Mouse (Mus musculus) Patski (cell line): ENCODE results near the gene Clec11a. TPM values are rescaled to one million over a fixed set of nuclear protein-coding genes. Genes with fewer than 3 reads are reported as not detected.
A peak's percentile ranks its signal among the peaks of the same experiment; 100 is the strongest.

Experiments
- ATAC-seq: fragments of 100-300 bp; one replicate; pipeline ENCODE4 v1.8.0; 2021
- CTCF ChIA-PET: fragments of 350-600 bp; sonication (Branson Sonifier 250); formaldehyde crosslinking; loops from one replicate; lab custom pipeline; 2022; ENCODE audit warnings: inconsistent platforms; lab: Charles Lee
- POLR2A ChIA-PET: fragments of 350-600 bp; sonication (Branson Sonifier 250); formaldehyde crosslinking; loops from one replicate; lab custom pipeline; 2022; ENCODE audit warnings: antibody characterized with exemption, inconsistent platforms; lab: Charles Lee
- DNase-seq: peaks from one replicate; pipeline ENCODE4 v3.0.0-alpha.2; 2011; ENCODE audit warnings: low read depth, low spot score
- H3K27me3 ChIP-seq: fragments of 371-371 bp; one replicate; pipeline ENCODE4 v1.5.1; 2021
- CTCF ChIP-seq: fragments of 100-300 bp; IDR thresholded peaks from one replicate; pipeline ENCODE4 v1.5.1; 2021
- in situ Hi-C: fragments of 300-500 bp; cut with MboI; formaldehyde crosslinking; loops from 3 replicates; pipeline ENCODE4 v1.11.1; 2018; ENCODE audit warnings: low pct_unique_long_range_greater_than_20kb, mixed read lengths
- polyA plus RNA-seq: library from polyadenylated mRNA; unstranded; gene quantifications from one replicate; pipeline ENCODE4 v1.2.3, GENCODE M21; 2021

The Clec11a gene
- polyA plus RNA-seq, 1 experiment from 2014 or later: 0.68 TPM

- in situ Hi-C loops: loop anchor here (5.0 kb wide), 2 partner anchors 39 to 89 kb away; no protein-coding TSS in a partner anchor
- ATAC-seq: peak; percentile 69
- peaks cover 11% of the 10 kb centered on the region for H3K27me3 ChIP-seq
- TF ChIP-seq CTCF: peak; percentile 99
- ChIA-PET CTCF (interaction anchor here (0.6 to 1.9 kb wide), 17 partner anchors 9 to 250 kb away, joined by 3 to 17 read pairs (median 4); no protein-coding TSS in a partner anchor), POLR2A (interaction anchor here (0.6 kb wide), 1 partner anchor 87 kb away, joined by 4 read pairs; no protein-coding TSS in a partner anchor)
- DNase-seq: peak; percentile 67
These were observed 43.7 kb downstream of the Clec11a start for GRCm38 (mm10) chr7:44262791-44263643.

- ChIA-PET POLR2A (interaction anchor here (0.6 kb wide), 1 partner anchor 9 kb away, joined by 3 read pairs; no protein-coding TSS in a partner anchor), CTCF (interaction anchor here (1.2 kb wide), 1 partner anchor 67 kb away, joined by 3 read pairs; no protein-coding TSS in a partner anchor)
- no peak for TF ChIP-seq CTCF
- H3K27me3 ChIP-seq: peaks cover 3% of the 10 kb centered on the region
- ATAC-seq (no peak), DNase-seq (no peak)
- in situ Hi-C loops: loop anchor here (5.0 kb wide), 2 partner anchors 41 to 91 kb away; no protein-coding TSS in a partner anchor
These were observed 45.6 kb downstream of the Clec11a start, which contains the start of gene Gm15517 for GRCm38 (mm10) chr7:44261147-44261546. Gene Gm15517, plus strand, starts transcription at chr7:44261447.

- no peak for ATAC-seq
- no peak for TF ChIP-seq CTCF
- POLR2A ChIA-PET: interaction anchor here (0.6 to 0.7 kb wide), 2 partner anchors 8 to 91 kb away, joined by 3 to 4 read pairs; no protein-coding TSS in a partner anchor
- in situ Hi-C loops: loop anchor here (5.0 kb wide), 2 partner anchors 42 to 92 kb away; no protein-coding TSS in a partner anchor
- H3K27me3 ChIP-seq: peaks cover 3% of the 10 kb centered on the region
- no peak for DNase-seq
- CTCF ChIA-PET: interaction anchor here (1.0 to 1.2 kb wide), 2 partner anchors 67 to 91 kb away, joined by 3 read pairs; no protein-coding TSS in a partner anchor
These were observed 46.3 kb downstream of the Clec11a start for GRCm38 (mm10) chr7:44260410-44260809.

- DNase-seq: no peak
- in situ Hi-C loops: loop anchor here (5.0 kb wide), 1 partner anchor 210 kb away; the partner anchor contains the start of genes Aspdh and Josd2
- peaks cover 3% of the 10 kb centered on the region for H3K27me3 ChIP-seq
- ATAC-seq: no peak
- POLR2A ChIA-PET: no interaction called here
- CTCF ChIA-PET: no interaction called here
- no peak for TF ChIP-seq CTCF
These were observed 49.4 kb downstream of the Clec11a start, which contains the start of gene Acp4 for GRCm38 (mm10) chr7:44257278-44257677. Gene Acp4, minus strand, starts transcription at chr7:44257378.

DNA sequence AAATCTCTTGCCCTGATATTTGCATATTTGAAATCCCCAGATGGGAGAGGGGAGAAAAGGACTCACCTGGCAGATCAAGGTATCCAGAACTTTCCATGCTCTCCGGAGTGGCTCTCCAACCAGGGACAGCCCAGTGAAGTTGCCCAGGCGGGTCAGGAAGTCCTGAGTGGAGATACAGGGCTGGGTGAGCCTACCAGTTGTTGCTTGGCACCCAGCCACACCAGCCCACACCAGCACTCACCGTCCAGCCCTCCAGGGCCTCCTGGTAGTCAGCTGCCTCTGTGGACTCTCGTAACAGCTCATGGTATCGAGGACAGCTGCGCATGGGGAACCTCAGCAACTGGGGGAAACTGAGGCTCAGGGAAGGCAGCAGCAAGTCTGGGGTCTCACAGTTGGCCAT, 51.8 kb downstream of the Clec11a start:
- TF ChIP-seq CTCF: no peak
- DNase-seq (no peak), ATAC-seq (no peak)
- POLR2A ChIA-PET: interaction anchor here (0.7 kb wide), 1 partner anchor 119 kb away, joined by 5 read pairs; no protein-coding TSS in a partner anchor
- CTCF ChIA-PET: no interaction called here
- in situ Hi-C loops: loop anchor here (5.0 kb wide), 1 partner anchor 212 kb away; the partner anchor contains the start of genes Aspdh and Josd2
- H3K27me3 ChIP-seq: no peaks in the 10 kb centered on the region

GRCm38 (mm10) chr7:44253023-44253616, 53.6 kb downstream of the Clec11a start:
- in situ Hi-C loops: no loop called here
- POLR2A ChIA-PET: interaction anchor here (0.6 kb wide), 1 partner anchor 30 kb away, joined by 5 read pairs; no protein-coding TSS in a partner anchor
- CTCF ChIA-PET: interaction anchor here (1.1 to 1.4 kb wide), 2 partner anchors 10 kb away, joined by 4 to 5 read pairs; no protein-coding TSS in a partner anchor
- DNase-seq (no peak), ATAC-seq (no peak)
- H3K27me3 ChIP-seq: no peaks in the 10 kb centered on the region
- TF ChIP-seq CTCF: no peak

Other genes starting within 250 kb of the Clec11a start
- not detected for gene Klk1b21, start 204.6 kb downstream of the Clec11a start, polyA plus RNA-seq
- gene Klk1b22, start 194.2 kb downstream of the Clec11a start, polyA plus RNA-seq: not detected
- gene Klk1b16, start 170.1 kb downstream of the Clec11a start, polyA plus RNA-seq: not detected
- gene Klk1b24, start 118.7 kb downstream of the Clec11a start, polyA plus RNA-seq: not detected
- not detected for gene Klk1b3, start 108.7 kb downstream of the Clec11a start, polyA plus RNA-seq
- gene Klk1b4, start 99.5 kb downstream of the Clec11a start, polyA plus RNA-seq: not detected
- not detected for gene Klk1b5, start 91.0 kb downstream of the Clec11a start, polyA plus RNA-seq
- gene Klk1, start 81.5 kb downstream of the Clec11a start, polyA plus RNA-seq: not detected
- gene Gm36864, start 70.7 kb downstream of the Clec11a start, polyA plus RNA-seq: not detected
- 0.23 TPM for gene 1700028J19Rik, start 60.2 kb downstream of the Clec11a start, polyA plus RNA-seq
- 32.3 TPM for gene 2410002F23Rik, start 60.2 kb downstream of the Clec11a start, polyA plus RNA-seq
- gene Acp4, start 49.5 kb downstream of the Clec11a start, polyA plus RNA-seq: not detected
- gene Gm15517, start 45.5 kb downstream of the Clec11a start, polyA plus RNA-seq: not detected
- gene Shank1, start 3.4 kb upstream of the Clec11a start, polyA plus RNA-seq: 1.9 TPM
- gene Syt3, start 77.2 kb upstream of the Clec11a start, polyA plus RNA-seq: 6.4 TPM
- 0.98 TPM for gene 1700008O03Rik, start 78.9 kb upstream of the Clec11a start, polyA plus RNA-seq
- 0.03 TPM for gene Lrrc4b, start 122.1 kb upstream of the Clec11a start, polyA plus RNA-seq
- gene Aspdh, start 158.5 kb upstream of the Clec11a start, polyA plus RNA-seq: not detected
- gene Josd2, start 161.1 kb upstream of the Clec11a start, polyA plus RNA-seq: 70.4 TPM
- 249 TPM for gene Emc10, start 189.6 kb upstream of the Clec11a start, polyA plus RNA-seq
- gene Fam71e1, start 189.7 kb upstream of the Clec11a start, polyA plus RNA-seq: 6.9 TPM
- gene Mybpc2, start 217.8 kb upstream of the Clec11a start, polyA plus RNA-seq: 0.08 TPM
- 0.14 TPM for gene Spib, start 225.2 kb upstream of the Clec11a start, polyA plus RNA-seq
- 30.9 TPM for gene Pold1, start 241.9 kb upstream of the Clec11a start, polyA plus RNA-seq
- gene Nr1h2, start 247.0 kb upstream of the Clec11a start, polyA plus RNA-seq: 113 TPM